Mouse (Mus musculus) neural tube, embryonic 13.5 days (tissue): ENCODE measurements at regions not wholly inside any gene's neighbourhood (a gene's known extent, or its start where the extent isn't known, plus 50 kb on each side); places are given as distances from the start of the nearest gene placed in this dataset.

Experiments
- ATAC-seq: fragments of 200-750 bp; cut with Nextera tagmentation; 2 replicates; pipeline ENCODE4 v1.8.0; 2017; ENCODE audit warnings: low read depth, mild to moderate bottlenecking, moderate TSS enrichment, moderate library complexity
- H3K27ac ChIP-seq: fragments of 300-500 bp; sonication (generic); replicated peaks from 2 replicates; pipeline ENCODE4 v1.5.1; 2015; ENCODE audit warnings: moderate library complexity, mild to moderate bottlenecking, inconsistent platforms
- H3K27me3 ChIP-seq: fragments of 300-500 bp; sonication (generic); 2 replicates; pipeline ENCODE4 v1.6.1; 2015; ENCODE audit warnings: mild to moderate bottlenecking, inconsistent platforms
- H3K36me3 ChIP-seq: fragments of 300-500 bp; sonication (generic); 2 replicates; pipeline ENCODE4 v1.6.1; 2015; ENCODE audit warnings: mild to moderate bottlenecking, inconsistent platforms
- H3K4me1 ChIP-seq: fragments of 300-500 bp; sonication (generic); replicated peaks from 2 replicates; pipeline ENCODE4 v1.6.1; 2015; ENCODE audit warnings: inconsistent platforms
- H3K4me2 ChIP-seq: fragments of 300-500 bp; sonication (generic); 2 replicates; pipeline ENCODE4 v1.6.1; 2015; ENCODE audit warnings: inconsistent platforms, mild to moderate bottlenecking, moderate library complexity
- H3K4me3 ChIP-seq: fragments of 300-500 bp; sonication (generic); 2 replicates; pipeline ENCODE4 v1.5.1; 2015; ENCODE audit warnings: mild to moderate bottlenecking, inconsistent platforms
- H3K9ac ChIP-seq: fragments of 300-500 bp; sonication (generic); 2 replicates; pipeline ENCODE4 v1.6.1; 2015; ENCODE audit warnings: moderate library complexity, mild to moderate bottlenecking, inconsistent platforms
- H3K9me3 ChIP-seq: fragments of 300-500 bp; sonication (generic); 2 replicates; pipeline ENCODE4 v1.6.1; 2016; ENCODE audit warnings: inconsistent platforms
- WGBS: fragments of 180-500 bp; shearing (Covaris S2); methylation state at CpG from one replicate; pipeline ENCODE4 v1.1.7; 2015; 5-methylcytosine and 5-hydroxymethylcytosine counted together

- Histone ChIP-seq H3K27me3 (no peaks in the 10 kb centered on the region), H3K27ac (no peak overlapping the region), H3K36me3 (no peaks in the 10 kb centered on the region), H3K4me2 (no peak overlapping the region), H3K9me3 (no peaks in the 10 kb centered on the region), H3K4me3 (no peak overlapping the region), H3K4me1 (peaks cover 14% of the 10 kb centered on the region), H3K9ac (no peak overlapping the region)
- no peak for ATAC-seq
- WGBS, result 75% methylated on average over 8 of the region's 8 CpGs
Measured at GRCm38 (mm10) chr13:97676536-97677048, 83.8 kb downstream of the Gm10260 start.

- Histone ChIP-seq H3K36me3 (no peaks in the 10 kb centered on the region), H3K4me3 (no peak overlapping the region), H3K4me1 (peaks cover 23% of the 10 kb centered on the region), H3K9me3 (no peaks in the 10 kb centered on the region), H3K9ac (no peak overlapping the region), H3K4me2 (no peak overlapping the region), H3K27me3 (no peaks in the 10 kb centered on the region), H3K27ac (no peak overlapping the region)
- ATAC-seq, result no peak
- 86% methylated on average over 5 of the region's 5 CpGs for WGBS
Measured at GRCm38 (mm10) chr13:97673107-97673506, 87.3 kb downstream of the Gm10260 start.

- no peak overlapping the region for H3K27ac ChIP-seq
Measured at GRCm38 (mm10) chr13:97672038-97672675, 88.3 kb downstream of the Gm10260 start.

GRCm38 (mm10) chr13:97669366-97669765 lies 91.1 kb downstream of the Gm10260 start:
- Histone ChIP-seq H3K36me3 (no peaks in the 10 kb centered on the region), H3K4me3 (no peak overlapping the region), H3K27me3 (no peaks in the 10 kb centered on the region), H3K27ac (no peak overlapping the region), H3K9me3 (no peaks in the 10 kb centered on the region), H3K4me2 (no peak overlapping the region), H3K4me1 (peaks cover 23% of the 10 kb centered on the region), H3K9ac (no peak overlapping the region)
- 85% methylated on average over 8 of the region's 8 CpGs for WGBS
- no peak for ATAC-seq

More at GRCm38 (mm10) chr13:97672038-97672675, 88.3 kb downstream of the Gm10260 start:
- no peak overlapping the region for H3K4me2 ChIP-seq
- H3K27me3 ChIP-seq, result no peaks in the 10 kb centered on the region
- H3K4me1 ChIP-seq, result peaks cover 23% of the 10 kb centered on the region
- no peak overlapping the region for H3K9ac ChIP-seq
- H3K4me3 ChIP-seq, result no peak overlapping the region
- H3K9me3 ChIP-seq, result no peaks in the 10 kb centered on the region
- H3K36me3 ChIP-seq, result no peaks in the 10 kb centered on the region
- no peak for ATAC-seq
- WGBS, result 57% methylated on average over 7 of the region's 7 CpGs

GRCm38 (mm10) chr13:97668910-97669309 lies 91.5 kb downstream of the Gm10260 start:
- 65% methylated on average over 5 of the region's 5 CpGs for WGBS
- Histone ChIP-seq H3K9me3 (no peaks in the 10 kb centered on the region), H3K4me1 (peaks cover 23% of the 10 kb centered on the region), H3K36me3 (no peaks in the 10 kb centered on the region), H3K9ac (no peak overlapping the region), H3K27ac (0 out of 2 replicates have a peak overlapping the region, but pooled peaks have one; percentile 19), H3K4me2 (no peak overlapping the region), H3K4me3 (no peak overlapping the region), H3K27me3 (no peaks in the 10 kb centered on the region)
- ATAC-seq, result no peak

GRCm38 (mm10) chr13:97667313-97667712 lies 93.1 kb downstream of the Gm10260 start:
- H3K4me2 ChIP-seq, result no peak overlapping the region
- H3K4me3 ChIP-seq, result no peak overlapping the region
- no peaks in the 10 kb centered on the region for H3K36me3 ChIP-seq
- H3K9ac ChIP-seq, result no peak overlapping the region
- 77% methylated on average over 7 of the region's 7 CpGs for WGBS
- no peak overlapping the region for H3K27ac ChIP-seq
- ATAC-seq, result no peak
- peaks cover 25% of the 10 kb centered on the region for H3K4me1 ChIP-seq
- H3K27me3 ChIP-seq, result no peaks in the 10 kb centered on the region
- no peaks in the 10 kb centered on the region for H3K9me3 ChIP-seq

GRCm38 (mm10) chr13:97666761-97667160 lies 93.7 kb downstream of the Gm10260 start:
- 84% methylated on average over 4 of the region's 4 CpGs for WGBS
- no peak overlapping the region for H3K4me2 ChIP-seq
- no peaks in the 10 kb centered on the region for H3K9me3 ChIP-seq

GRCm38 (mm10) chr13:97665226-97665625 lies 95.2 kb downstream of the Gm10260 start:
- no peak for ATAC-seq
- Histone ChIP-seq H3K36me3 (no peaks in the 10 kb centered on the region), H3K27me3 (no peaks in the 10 kb centered on the region), H3K27ac (no peak overlapping the region), H3K4me1 (peaks cover 16% of the 10 kb centered on the region), H3K4me2 (no peak overlapping the region), H3K9me3 (no peaks in the 10 kb centered on the region), H3K9ac (no peak overlapping the region), H3K4me3 (no peak overlapping the region)
- 93% methylated on average over 1 of the region's 1 CpGs for WGBS

More at GRCm38 (mm10) chr13:97666761-97667160, 93.7 kb downstream of the Gm10260 start:
- no peaks in the 10 kb centered on the region for H3K36me3 ChIP-seq
- peaks cover 20% of the 10 kb centered on the region for H3K4me1 ChIP-seq
- no peak for ATAC-seq
- no peak overlapping the region for H3K4me3 ChIP-seq
- H3K9ac ChIP-seq, result no peak overlapping the region
- H3K27ac ChIP-seq, result no peak overlapping the region
- no peaks in the 10 kb centered on the region for H3K27me3 ChIP-seq

GRCm38 (mm10) chr13:97662741-97663140 lies 97.7 kb downstream of the Gm10260 start:
- no peaks in the 10 kb centered on the region for H3K36me3 ChIP-seq
- H3K9me3 ChIP-seq, result no peaks in the 10 kb centered on the region
- ATAC-seq, result no peak
- H3K4me2 ChIP-seq, result no peak overlapping the region
- H3K4me3 ChIP-seq, result no peak overlapping the region
- no peaks in the 10 kb centered on the region for H3K27me3 ChIP-seq
- WGBS, result 77% methylated on average over 8 of the region's 8 CpGs
- 0 out of 2 replicates have a peak, but pooled peaks cover 5% of the 10 kb centered on the region for H3K4me1 ChIP-seq
- H3K9ac ChIP-seq, result no peak overlapping the region
- no peak overlapping the region for H3K27ac ChIP-seq

GRCm38 (mm10) chr13:97656618-97657017 lies 103.8 kb downstream of the Gm10260 start:
- Histone ChIP-seq H3K9me3 (no peaks in the 10 kb centered on the region), H3K9ac (no peak overlapping the region), H3K36me3 (no peaks in the 10 kb centered on the region), H3K27me3 (no peaks in the 10 kb centered on the region), H3K4me2 (no peak overlapping the region), H3K4me3 (no peak overlapping the region), H3K27ac (no peak overlapping the region), H3K4me1 (no peaks in the 10 kb centered on the region)
- 92% methylated on average over 2 of the region's 2 CpGs for WGBS
- ATAC-seq, result no peak

- Histone ChIP-seq H3K36me3 (no peaks in the 10 kb centered on the region), H3K27ac (no peak overlapping the region), H3K9ac (no peak overlapping the region), H3K4me1 (no peaks in the 10 kb centered on the region), H3K4me3 (no peak overlapping the region), H3K4me2 (no peak overlapping the region), H3K27me3 (no peaks in the 10 kb centered on the region), H3K9me3 (no peaks in the 10 kb centered on the region)
- WGBS, result 96% methylated on average over 9 of the region's 9 CpGs
- ATAC-seq, result no peak
Measured at GRCm38 (mm10) chr13:97652279-97652678, 108.2 kb downstream of the Gm10260 start.

GRCm38 (mm10) chr13:97651761-97652160 lies 108.7 kb downstream of the Gm10260 start:
- H3K27ac ChIP-seq, result no peak overlapping the region
- no peaks in the 10 kb centered on the region for H3K4me1 ChIP-seq
- no peaks in the 10 kb centered on the region for H3K27me3 ChIP-seq
- no peak for ATAC-seq
- H3K4me2 ChIP-seq, result no peak overlapping the region
- no peak overlapping the region for H3K4me3 ChIP-seq
- 79% methylated on average over 9 of the region's 9 CpGs for WGBS
- no peaks in the 10 kb centered on the region for H3K36me3 ChIP-seq
- no peak overlapping the region for H3K9ac ChIP-seq
- H3K9me3 ChIP-seq, result no peaks in the 10 kb centered on the region

GRCm38 (mm10) chr13:97651176-97651575 lies 109.3 kb downstream of the Gm10260 start:
- Histone ChIP-seq H3K4me2 (no peak overlapping the region), H3K9me3 (no peaks in the 10 kb centered on the region), H3K4me1 (no peaks in the 10 kb centered on the region), H3K27ac (no peak overlapping the region), H3K27me3 (no peaks in the 10 kb centered on the region), H3K9ac (no peak overlapping the region), H3K4me3 (no peak overlapping the region), H3K36me3 (no peaks in the 10 kb centered on the region)
- WGBS, result 90% methylated on average over 5 of the region's 5 CpGs
- no peak for ATAC-seq
